Mouse (Mus musculus) stomach, embryonic 14.5 days (tissue): Measurements from ENCODE around the gene Olfr155. TPM values are rescaled to one million over a fixed set of nuclear protein-coding genes. Genes with fewer than 3 reads are reported as not detected.

Experiments used
- polyA plus RNA-seq: library from polyadenylated mRNA; unstranded; fragments of >200 nt; fragmentation: Nextera tagmentation; extraction: Ambion mirVana; gene quantifications from 2 replicates; pipeline ENCODE4 v1.2.1, GENCODE M21; 2014

Gene Olfr155
- polyA plus RNA-seq, 1 experiment from 2014 or later = not detected

Other genes with a start within 250 kb of the Olfr155 start
- 13.3 and 17.3 TPM in 2 replicates for gene Npr2, start 219.6 kb upstream of the Olfr155 start, polyA plus RNA-seq
- gene Spag8, start 198.0 kb upstream of the Olfr155 start, polyA plus RNA-seq = 0.70 and 1.7 TPM in 2 replicates
- gene Hint2, start 195.1 kb upstream of the Olfr155 start, polyA plus RNA-seq = 103 and 112 TPM in 2 replicates
- gene Tmem8b, start 182.6 kb upstream of the Olfr155 start, polyA plus RNA-seq = 4.5 and 5.6 TPM in 2 replicates
- 3.7 and 4.2 TPM in 2 replicates for gene Fam221b, start 182.4 kb upstream of the Olfr155 start, polyA plus RNA-seq
- not detected in 2 replicates for gene Olfr70, start 150.8 kb upstream of the Olfr155 start, polyA plus RNA-seq
- gene Olfr71, start 141.3 kb upstream of the Olfr155 start, polyA plus RNA-seq = 0.09 TPM in 1 of 2 replicates, not detected in the other
- gene Hrct1, start 124.4 kb upstream of the Olfr155 start, polyA plus RNA-seq = 0.46 and 0.78 TPM in 2 replicates
- gene Spaar, start 121.5 kb upstream of the Olfr155 start, polyA plus RNA-seq = 0.10 TPM in 1 of 2 replicates, not detected in the other
- gene Olfr159, start 80.6 kb upstream of the Olfr155 start, polyA plus RNA-seq = not detected in 2 replicates
- gene Olfr156, start 27.7 kb upstream of the Olfr155 start, polyA plus RNA-seq = not detected in 2 replicates
- not detected in 2 replicates for gene Olfr157, start 11.4 kb upstream of the Olfr155 start, polyA plus RNA-seq
- gene Reck, start 24.0 kb downstream of the Olfr155 start, polyA plus RNA-seq = 36.0 and 38.8 TPM in 2 replicates
- 117 and 121 TPM in 2 replicates for gene Glipr2, start 105.8 kb downstream of the Olfr155 start, polyA plus RNA-seq
- gene Ccin, start 131.9 kb downstream of the Olfr155 start, polyA plus RNA-seq = not detected in 2 replicates
- gene Clta, start 152.9 kb downstream of the Olfr155 start, polyA plus RNA-seq = 234 and 237 TPM in 2 replicates
- 26.0 and 28.9 TPM in 2 replicates for gene Gne, start 232.6 kb downstream of the Olfr155 start, polyA plus RNA-seq